Mouse (Mus musculus): ENCODE data around the gene Hist1h2bk. TPM values are rescaled to one million over a fixed set of nuclear protein-coding genes. Genes with fewer than 3 reads are reported as not detected.

The Hist1h2bk gene
- total and polyA plus RNA-seq, 3 experiments: 5.7 to 2,495 TPM; not detected in 1

DNA sequence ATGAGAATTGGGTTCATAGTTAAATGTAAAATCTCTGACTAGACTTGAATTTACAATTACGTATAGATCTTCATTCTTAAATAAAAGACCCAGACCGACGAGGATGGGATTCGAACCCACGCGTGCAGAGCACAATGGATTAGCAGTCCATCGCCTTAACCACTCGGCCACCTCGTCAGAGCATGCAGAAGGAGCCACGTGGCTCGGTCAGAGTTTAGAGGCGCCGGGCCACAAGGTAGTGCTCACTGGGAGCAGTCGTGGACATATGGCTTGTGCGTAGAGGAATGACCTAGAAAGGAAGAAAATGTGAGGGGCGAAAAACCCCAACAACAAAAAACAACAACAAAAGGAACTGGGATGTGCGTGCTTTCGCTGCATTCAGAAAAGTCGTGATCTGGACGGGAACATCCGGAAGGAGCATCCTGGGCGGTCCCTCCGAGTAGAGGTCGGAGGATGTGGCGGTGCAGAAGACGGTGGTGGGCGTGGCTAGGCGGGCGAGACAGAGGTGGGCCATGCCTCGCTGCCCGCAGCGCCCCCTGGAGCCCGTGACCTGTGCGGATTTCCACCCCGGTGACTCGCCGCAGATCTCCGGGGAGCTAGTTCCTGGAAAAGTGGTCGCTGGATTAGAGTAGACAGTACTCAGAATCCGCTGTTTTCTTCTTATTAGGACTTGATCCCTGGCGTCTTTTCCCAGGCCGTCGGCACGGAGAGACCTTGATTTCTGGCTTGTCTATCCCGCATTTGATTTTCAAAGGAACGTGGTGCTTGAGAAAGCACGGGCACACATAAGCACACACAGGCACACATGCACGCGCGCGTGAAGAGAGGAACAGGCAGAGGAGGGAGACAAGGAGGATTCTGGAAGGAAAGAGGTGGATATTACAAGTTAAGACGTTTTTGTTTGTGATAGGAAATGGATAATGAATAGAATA lies 15.2 kb downstream of the Hist1h2bk start:
- TF ChIP-seq TAL1 (IDR thresholded peaks at IDR 0.05; ENCODE audit: low read length): no peak
- peak; percentile 100 for TF ChIP-seq TBP (IDR thresholded peaks at IDR 0.05; ENCODE audit: low read depth, low read length)
- no peak for TF ChIP-seq ZMIZ1 (IDR thresholded peaks at IDR 0.05; ENCODE audit: low read depth, low read length)
- TF ChIP-seq SIN3A (IDR thresholded peaks at IDR 0.05; ENCODE audit: low read length): no peak
- peak in 1 of 3 experiments; percentile 84; a peak in 3 of 6 replicates for TF ChIP-seq CTCF (IDR thresholded peaks at IDR 0.05 in 2 of 3, conservative IDR thresholded peaks at IDR 0.05 in 1 of 3; ENCODE audit: control insufficient read depth in 1 of 3, insufficient read depth in 1 of 3, low read depth in 2 of 3, low read length in 3 of 3, poor library complexity in 1 of 3, severe bottlenecking in 1 of 3)
- no peak for TF ChIP-seq TCF12 (IDR thresholded peaks at IDR 0.05; ENCODE audit: low read depth, low read length)
- TF ChIP-seq NRF1 (IDR thresholded peaks at IDR 0.05; ENCODE audit: insufficient read depth, low read depth, low read length, poor library complexity, severe bottlenecking): no peak
- TF ChIP-seq MYB (IDR thresholded peaks at IDR 0.05; ENCODE audit: low read depth, low read length): no peak
- peak in 1 of 2 experiments; percentile 53; a peak in 2 of 4 replicates for TF ChIP-seq POLR2A (IDR thresholded peaks at IDR 0.05; ENCODE audit: control insufficient read depth in 1 of 2, insufficient read depth in 1 of 2, low read depth in 1 of 2, low read length in 2 of 2, poor library complexity in 1 of 2)
- Histone ChIP-seq H3K9me3 (replicated peaks; ENCODE audit: insufficient read depth, low read length) (no peaks in the 10 kb centered on the region), H3K4me1 (ENCODE audit: control insufficient read depth in 1 of 2, insufficient read depth in 2 of 2, low read length in 2 of 2) (no peaks in the 10 kb centered on the region), H3K9ac (ENCODE audit: control insufficient read depth, low read depth, low read length, poor library complexity, severe bottlenecking) (peak overlapping the region; percentile 77), H3K27me3 (ENCODE audit: control insufficient read depth in 1 of 2, insufficient read depth in 2 of 2, low read length in 2 of 2) (0 out of 4 replicates have a peak, but pooled peaks cover 0 to 2% of the 10 kb centered on the region in 2 experiments), H3K4me3 (ENCODE audit: control insufficient read depth in 1 of 2, insufficient read depth in 1 of 2, low read depth in 2 of 2, low read length in 2 of 2) (peak overlapping the region; percentile 78 to 87), H3K36me3 (ENCODE audit: control insufficient read depth in 1 of 2, insufficient read depth in 2 of 2, low read length in 2 of 2) (peaks cover 0 to 2% of the 10 kb centered on the region in 2 experiments; a peak in 2 of 4 replicates), H3K79me2 (ENCODE audit: control insufficient read depth, insufficient read depth, low read length, poor library complexity) (peaks cover 1% of the 10 kb centered on the region; the same call in 1 of the 2 replicates), H3K27ac (ENCODE audit: control insufficient read depth, low read depth, low read length) (peak overlapping the region; percentile 53)
- DNase-seq (ENCODE audit: low read depth, low spot score): peak; percentile 97

GRCm38 (mm10) chr13:22051523-22051859 lies 15.8 kb downstream of the Hist1h2bk start:
- peaks cover 0 to 2% of the 10 kb centered on the region in 2 experiments; a peak in 2 of 4 replicates for H3K36me3 ChIP-seq (ENCODE audit: control insufficient read depth in 1 of 2, insufficient read depth in 2 of 2, low read length in 2 of 2)
- no peaks in the 10 kb centered on the region for H3K4me1 ChIP-seq (ENCODE audit: control insufficient read depth in 1 of 2, insufficient read depth in 2 of 2, low read length in 2 of 2)
- H3K27ac ChIP-seq (ENCODE audit: control insufficient read depth, low read depth, low read length): no peak overlapping the region
- peaks cover 1% of the 10 kb centered on the region; the same call in 1 of the 2 replicates for H3K79me2 ChIP-seq (ENCODE audit: control insufficient read depth, insufficient read depth, low read length, poor library complexity)
- no peaks in the 10 kb centered on the region for H3K9me3 ChIP-seq (replicated peaks; ENCODE audit: insufficient read depth, low read length)
- H3K27me3 ChIP-seq (ENCODE audit: control insufficient read depth in 1 of 2, insufficient read depth in 2 of 2, low read length in 2 of 2): 0 out of 4 replicates have a peak, but pooled peaks cover 0 to 2% of the 10 kb centered on the region in 2 experiments
- DNase-seq (ENCODE audit: low read depth, low spot score): no peak
- H3K9ac ChIP-seq (ENCODE audit: control insufficient read depth, low read depth, low read length, poor library complexity, severe bottlenecking): peak overlapping the region; percentile 77
- peak overlapping the region; percentile 78 to 87 for H3K4me3 ChIP-seq (ENCODE audit: control insufficient read depth in 1 of 2, insufficient read depth in 1 of 2, low read depth in 2 of 2, low read length in 2 of 2)
- no peak for TF ChIP-seq MAFK (IDR thresholded peaks at IDR 0.05; ENCODE audit: borderline replicate concordance, low read depth, low read length)
- TF ChIP-seq SIN3A (IDR thresholded peaks at IDR 0.05; ENCODE audit: low read length): no peak
- no peak for TF ChIP-seq BHLHE40 (IDR thresholded peaks at IDR 0.05; ENCODE audit: borderline replicate concordance, low read depth, low read length)
- no peak for TF ChIP-seq MYB (IDR thresholded peaks at IDR 0.05; ENCODE audit: low read depth, low read length)
- no peak for TF ChIP-seq POLR2AphosphoS5 (IDR thresholded peaks at IDR 0.05; ENCODE audit: borderline replicate concordance, low read depth, low read length)
- TF ChIP-seq ZC3H11A (IDR thresholded peaks at IDR 0.05; ENCODE audit: low read depth, low read length): no peak
- TF ChIP-seq ZNF384 (IDR thresholded peaks at IDR 0.05; ENCODE audit: low read depth, low read length): no peak
- no peak for TF ChIP-seq TBP (IDR thresholded peaks at IDR 0.05; ENCODE audit: low read depth, low read length)
- no peak for TF ChIP-seq MYC (IDR thresholded peaks at IDR 0.05; ENCODE audit: low read depth, low read length)
- no peak for TF ChIP-seq HCFC1 (IDR thresholded peaks at IDR 0.05; ENCODE audit: low read depth, low read length)
- no peak for TF ChIP-seq ETS1 (IDR thresholded peaks at IDR 0.05; ENCODE audit: low read depth, low read length)
- TF ChIP-seq MXI1 (IDR thresholded peaks at IDR 0.05; ENCODE audit: low read depth, low read length): no peak
- no peak for TF ChIP-seq NRF1 (IDR thresholded peaks at IDR 0.05; ENCODE audit: insufficient read depth, low read depth, low read length, poor library complexity, severe bottlenecking)
- TF ChIP-seq MAX (IDR thresholded peaks at IDR 0.05; ENCODE audit: low read length): no peak

Data from MEL (cell line).